Mouse (Mus musculus) C3H10T1/2 (cell line): ENCODE measurements around the gene Slc3a2. TPM values are rescaled to one million over a fixed set of nuclear protein-coding genes. Genes with fewer than 3 reads are reported as not detected.

Experiments used
- polyA plus RNA-seq, 2 experiments: library from polyadenylated mRNA; unstranded; fragments of >200 nt; fragmentation: generic; extraction: Trizol; gene quantifications; one replicate each; pipeline ENCODE4 v1.2.1; 2012; ENCODE audit warnings: missing spikeins in 2 of 2

The Slc3a2 gene
- 100 to 1,000 TPM; 109 to 260 TPM for polyA plus RNA-seq

DNA sequence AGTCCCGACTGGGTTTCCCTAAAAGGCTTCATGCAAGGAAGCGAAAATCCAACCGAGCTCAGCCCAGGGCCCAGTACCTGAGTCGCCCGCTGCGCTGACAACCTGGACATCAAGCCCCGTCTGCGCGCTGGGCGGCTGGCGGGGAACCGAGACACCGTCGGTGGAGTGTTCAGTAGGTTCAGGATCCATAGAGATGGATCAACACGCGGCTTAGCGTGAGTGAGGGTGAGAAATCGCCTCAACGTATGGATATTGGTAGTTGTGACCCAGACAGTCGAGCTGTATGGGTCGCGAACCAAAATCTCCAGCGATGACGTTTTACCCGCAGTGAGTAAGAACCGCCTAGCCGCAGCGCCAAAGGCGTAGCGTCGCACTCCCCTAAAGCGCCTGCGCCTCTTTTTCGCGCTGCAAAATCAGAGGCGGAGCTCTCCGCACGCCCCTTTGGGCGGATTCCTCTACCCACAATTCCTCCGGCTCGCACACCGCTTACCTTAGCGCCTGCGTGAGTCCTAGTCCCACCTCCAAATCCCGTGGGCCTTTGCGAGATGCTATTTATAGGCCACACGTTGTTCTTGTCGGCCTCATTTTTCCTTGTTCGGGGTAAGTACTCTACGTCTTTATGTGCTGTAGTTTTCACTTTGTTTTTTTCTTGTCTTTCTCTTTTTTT lies at the start of gene Slc3a2:
Gene Slc3a2 (minus strand): TSS at position 463 of the 667 bp plus-strand sequence.

DNA sequence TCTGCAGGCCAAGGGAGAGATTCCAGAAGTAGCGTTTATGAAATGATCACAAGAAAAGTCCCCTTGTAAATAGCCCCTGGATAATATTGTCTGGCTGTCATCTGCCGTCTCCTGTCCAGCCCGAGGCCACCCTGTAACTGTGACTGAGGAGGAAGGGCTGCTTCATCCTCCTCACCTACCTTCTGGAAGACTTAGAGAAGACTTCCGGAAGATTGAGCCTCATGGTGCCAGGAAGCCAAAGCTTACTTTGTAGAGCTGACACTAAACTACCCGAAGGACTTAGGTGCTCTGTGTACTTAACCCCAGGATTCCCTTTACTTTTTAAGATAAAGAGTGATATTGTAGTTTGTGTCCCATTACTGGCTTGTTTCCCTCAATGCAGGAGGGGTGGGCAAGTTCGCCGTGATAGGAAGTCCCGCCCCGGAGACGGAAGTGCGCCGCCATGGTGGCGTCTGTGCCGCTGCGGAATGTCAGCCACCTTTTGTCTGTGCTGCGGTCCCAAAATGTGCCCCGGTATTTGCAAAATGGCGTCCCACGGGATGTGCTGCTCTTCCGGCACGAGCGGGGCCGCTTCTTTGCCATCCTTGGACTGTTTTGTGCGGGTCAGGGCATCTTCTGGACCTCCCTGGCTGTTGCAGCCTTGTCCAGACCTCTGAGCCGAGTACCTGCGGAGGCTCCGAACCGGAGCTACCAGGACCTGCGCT lies 47.5 kb upstream of the Slc3a2 start, which contains the start of gene Tmem223:
Gene Tmem223 (plus strand): TSS at position 430 of the 704 bp plus-strand sequence.

DNA sequence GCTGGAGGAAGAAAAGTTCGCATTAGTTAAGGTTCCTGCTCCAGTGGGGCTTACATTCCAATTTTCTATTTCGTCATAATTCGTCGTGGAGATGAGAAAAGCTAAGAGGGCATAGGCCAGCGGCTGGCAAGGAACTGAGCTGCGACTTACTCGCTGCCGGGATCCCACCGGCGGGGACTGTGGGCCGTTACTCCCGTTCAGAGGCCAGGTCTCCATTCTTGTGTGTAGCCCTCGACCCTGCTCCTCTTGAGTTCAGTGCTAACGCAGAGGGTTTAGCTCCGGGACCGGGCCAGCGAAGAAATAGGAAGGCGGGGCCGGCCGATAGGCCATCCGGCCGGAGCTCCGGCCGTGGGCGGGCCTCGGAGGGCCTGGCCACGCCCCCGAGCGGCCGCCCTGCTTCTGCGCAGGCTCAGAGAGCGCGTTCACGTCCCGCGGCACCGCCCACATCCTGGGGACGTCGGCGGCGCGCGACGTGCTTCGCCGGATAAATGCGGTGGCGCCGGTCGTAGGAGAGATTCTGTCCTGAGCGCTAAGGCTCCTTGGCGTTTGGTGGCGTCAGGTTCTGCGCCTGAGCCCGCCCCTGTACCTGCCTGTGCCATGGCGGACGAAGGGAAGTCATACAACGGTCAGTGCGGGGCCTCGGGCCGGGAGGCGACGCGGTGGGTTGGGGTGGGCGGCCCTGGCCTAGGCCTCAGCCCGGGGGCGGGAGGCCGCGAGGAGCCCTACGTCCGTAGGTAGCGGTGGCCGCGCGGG lies 33.6 kb upstream of the Slc3a2 start, which contains the start of gene Nxf1:
Gene Nxf1 (plus strand): TSS at position 439 of the 753 bp plus-strand sequence.

DNA sequence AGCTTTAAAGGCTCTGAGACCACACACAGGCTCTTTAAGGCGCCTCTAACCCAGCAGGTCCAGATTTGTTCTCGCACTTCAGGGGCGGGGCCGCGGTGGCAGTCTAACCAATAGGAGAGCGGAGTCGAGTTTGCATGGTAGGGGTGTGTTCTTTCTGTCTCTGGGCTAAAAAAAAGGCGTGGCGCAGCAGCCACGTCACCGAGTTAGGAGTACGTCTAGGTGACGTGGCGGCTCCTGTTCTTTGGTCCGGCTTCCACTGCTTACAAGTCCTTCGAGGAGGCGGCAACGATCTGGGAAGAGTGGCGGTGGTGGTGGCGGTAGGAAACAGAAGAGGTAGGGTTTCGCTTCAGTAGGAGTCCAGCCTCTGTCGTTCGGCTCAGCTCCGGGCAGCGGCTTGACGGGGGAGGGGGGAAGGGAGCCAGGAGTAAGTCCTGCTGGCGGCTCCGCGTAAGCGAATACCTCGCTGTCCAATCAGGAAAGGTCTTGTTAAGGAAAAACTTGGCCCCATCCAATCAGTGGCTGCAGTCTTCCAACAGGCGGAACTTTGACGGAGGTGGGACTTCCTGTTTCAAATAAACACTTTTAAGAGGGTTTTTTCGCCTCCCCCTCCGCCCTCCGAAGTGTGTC lies 18.2 kb upstream of the Slc3a2 start, which contains the start of gene Stx5a:
Gene Stx5a (plus strand): TSS at position 171 of the 627 bp plus-strand sequence.

DNA sequence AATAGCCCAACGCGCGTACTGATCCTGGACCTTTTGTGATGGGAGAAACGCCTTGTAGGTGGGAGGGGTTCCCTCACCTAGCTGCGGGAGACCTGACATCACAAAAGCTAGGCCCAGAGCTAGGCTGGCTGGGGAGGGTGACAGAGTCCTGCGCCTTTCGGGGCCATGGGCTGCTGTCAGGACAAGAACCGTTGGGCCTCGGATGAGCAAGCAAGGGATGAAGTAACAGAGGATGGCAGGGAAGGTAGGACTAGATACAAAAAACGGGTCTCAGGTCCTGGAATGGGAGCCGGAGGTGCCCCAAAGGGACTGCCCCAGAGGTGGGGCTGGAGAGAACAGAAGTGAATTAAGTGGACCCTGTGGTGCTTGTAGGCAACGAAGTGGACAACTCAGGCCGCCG lies 17.4 kb upstream of the Slc3a2 start, which contains the start of gene 1700092M07Rik:
Gene 1700092M07Rik (plus strand): TSS at position 116 of the 400 bp plus-strand sequence.

DNA sequence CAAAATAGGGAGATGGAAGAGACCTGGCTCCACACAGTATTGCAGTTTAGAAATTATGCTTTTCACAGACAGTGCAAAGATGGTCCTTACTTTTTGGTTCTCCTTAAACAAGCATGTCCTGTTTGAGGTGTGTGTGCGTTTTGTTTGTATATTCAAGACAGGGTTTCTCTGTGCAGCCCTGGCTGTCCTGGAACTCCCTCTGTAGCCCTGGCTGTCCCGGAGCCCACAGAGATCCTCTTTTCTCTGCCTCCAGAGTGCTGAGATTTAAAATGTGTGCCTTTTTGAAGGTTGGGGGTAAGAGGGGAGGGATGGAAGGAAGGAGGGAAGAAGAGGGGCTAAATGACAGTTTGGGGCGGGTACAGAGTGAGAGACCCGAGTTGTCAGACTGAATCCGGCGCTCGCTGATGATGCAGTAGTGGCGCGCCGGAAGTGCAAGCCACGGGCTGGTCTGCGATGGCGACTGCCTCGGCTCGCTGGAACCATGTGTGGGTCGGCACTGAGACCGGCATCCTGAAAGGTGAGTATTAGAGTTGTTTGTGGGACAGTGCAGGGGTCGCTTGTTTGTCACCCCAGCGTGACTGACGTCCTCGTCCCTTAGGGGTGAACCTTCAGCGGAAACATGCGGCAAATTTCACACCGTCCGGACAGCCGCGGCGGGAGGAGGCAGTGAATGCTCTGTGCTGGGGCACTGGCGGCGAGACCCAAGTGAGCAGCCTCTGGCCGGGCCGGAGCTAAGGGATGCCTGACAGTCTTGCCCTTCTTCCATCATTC lies 12.4 kb upstream of the Slc3a2 start, which contains the start of gene Wdr74:
Gene Wdr74 (plus strand): TSS at position 439 of the 771 bp plus-strand sequence.

DNA sequence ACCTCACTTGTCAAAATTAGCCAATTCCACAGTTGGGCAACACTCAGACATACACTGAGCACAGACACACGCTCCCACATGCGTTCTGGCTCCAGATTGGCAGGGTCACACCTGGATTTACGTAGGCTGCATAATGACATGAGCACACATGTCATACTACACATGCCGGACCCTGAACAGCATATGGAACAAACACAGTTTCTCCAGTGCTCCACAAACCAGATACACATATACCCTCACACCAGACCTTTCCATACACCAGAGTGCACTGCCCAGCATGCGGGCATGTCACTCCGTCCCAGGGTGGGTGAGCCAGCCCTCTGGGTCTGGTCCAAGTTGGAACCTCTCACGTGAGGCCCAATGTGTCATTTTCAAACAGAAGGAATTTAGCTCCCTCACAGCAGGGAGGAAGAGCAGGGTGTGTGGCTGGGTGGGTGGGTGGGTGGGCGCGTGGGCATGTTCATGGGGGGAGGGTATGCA lies 59.8 kb downstream of the Slc3a2 start, which contains the start of gene Chrm1:
Gene Chrm1 (plus strand): TSS at position 430 of the 480 bp plus-strand sequence.

Other genes with a start within 250 kb of the Slc3a2 start
- not detected for gene Slc22a8, start 132.1 kb downstream of the Slc3a2 start, polyA plus RNA-seq
- gene Slc22a6, start 105.3 kb downstream of the Slc3a2 start, polyA plus RNA-seq: not detected
- gene Chrm1, start 59.6 kb downstream of the Slc3a2 start, polyA plus RNA-seq: under 1 TPM; 0.01 to 0.09 TPM
- gene Wdr74, start 12.5 kb upstream of the Slc3a2 start, polyA plus RNA-seq: 100 to 1,000 TPM in 1 of 2 experiments, 10 to 100 TPM in 1; 60.8 to 195 TPM
- 1 to 10 TPM; 1.5 to 1.8 TPM for gene 1700092M07Rik, start 17.3 kb upstream of the Slc3a2 start, polyA plus RNA-seq
- gene Stx5a, start 18.0 kb upstream of the Slc3a2 start, polyA plus RNA-seq: 100 to 1,000 TPM in 1 of 2 experiments, 10 to 100 TPM in 1; 33.2 to 112 TPM
- 100 to 1,000 TPM in 1 of 2 experiments, 10 to 100 TPM in 1; 63.1 to 106 TPM for gene Nxf1, start 33.7 kb upstream of the Slc3a2 start, polyA plus RNA-seq
- gene Tmem223, start 47.6 kb upstream of the Slc3a2 start, polyA plus RNA-seq: 100 to 1,000 TPM; 211 to 253 TPM
- 10 to 100 TPM; 43.2 to 61.1 TPM for gene Tmem179b, start 51.1 kb upstream of the Slc3a2 start, polyA plus RNA-seq
- 10 to 100 TPM; 24.9 to 37.5 TPM for gene Taf6l, start 63.0 kb upstream of the Slc3a2 start, polyA plus RNA-seq
- 100 to 1,000 TPM; 100 to 147 TPM for gene Polr2g, start 75.2 kb upstream of the Slc3a2 start, polyA plus RNA-seq
- gene Zbtb3, start 79.2 kb upstream of the Slc3a2 start, polyA plus RNA-seq: 1 to 10 TPM; 2.6 to 5.2 TPM
- 10 to 100 TPM in 1 of 2 experiments, 1 to 10 TPM in 1; 1.9 to 14.9 TPM for gene Ttc9c, start 96.0 kb upstream of the Slc3a2 start, polyA plus RNA-seq
- 10 to 100 TPM in 1 of 2 experiments, 1 to 10 TPM in 1; 7.6 to 49.9 TPM for gene Hnrnpul2, start 96.6 kb upstream of the Slc3a2 start, polyA plus RNA-seq
- gene AC129217.1, start 106.4 kb upstream of the Slc3a2 start, polyA plus RNA-seq: 1 to 10 TPM in 1 of 2 experiments, under 1 TPM in 1; 0.19 to 1.1 TPM
- 10 to 100 TPM; 11.7 to 29.0 TPM for gene Bscl2, start 114.1 kb upstream of the Slc3a2 start, polyA plus RNA-seq
- gene Gng3, start 115.8 kb upstream of the Slc3a2 start, polyA plus RNA-seq: under 1 TPM; 0.04 to 0.41 TPM
- gene Lrrn4cl, start 127.4 kb upstream of the Slc3a2 start, polyA plus RNA-seq: 1 to 10 TPM in 1 of 2 experiments, under 1 TPM in 1; 0.08 to 7.0 TPM
- 100 to 1,000 TPM; 240 to 270 TPM for gene Ubxn1, start 148.1 kb upstream of the Slc3a2 start, polyA plus RNA-seq
- gene Uqcc3, start 157.6 kb upstream of the Slc3a2 start, polyA plus RNA-seq: 10 to 100 TPM; 63.8 to 97.9 TPM
- 1 to 10 TPM; 3.4 to 3.7 TPM for gene Lbhd1, start 160.4 kb upstream of the Slc3a2 start, polyA plus RNA-seq
- not detected for gene Gm49403, start 160.6 kb upstream of the Slc3a2 start, polyA plus RNA-seq
- 100 to 1,000 TPM in 1 of 2 experiments, 10 to 100 TPM in 1; 73.9 to 176 TPM for gene 1810009A15Rik, start 165.5 kb upstream of the Slc3a2 start, polyA plus RNA-seq
- gene Gm49416, start 165.6 kb upstream of the Slc3a2 start, polyA plus RNA-seq: under 1 TPM in 1 of 2 experiments, not detected in 1; 0.18 TPM
- gene Ints5, start 169.6 kb upstream of the Slc3a2 start, polyA plus RNA-seq: 10 to 100 TPM; 30.2 to 43.9 TPM
- 100 to 1,000 TPM in 1 of 2 experiments, 10 to 100 TPM in 1; 43.4 to 137 TPM for gene Ganab, start 174.7 kb upstream of the Slc3a2 start, polyA plus RNA-seq
- gene B3gat3, start 197.0 kb upstream of the Slc3a2 start, polyA plus RNA-seq: 10 to 100 TPM; 56.0 to 67.8 TPM
- gene Rom1, start 206.0 kb upstream of the Slc3a2 start, polyA plus RNA-seq: 10 to 100 TPM in 1 of 2 experiments, 1 to 10 TPM in 1; 5.9 to 12.1 TPM
- 10 to 100 TPM; 30.0 to 62.2 TPM for gene Eml3, start 206.2 kb upstream of the Slc3a2 start, polyA plus RNA-seq
- gene Mta2, start 218.5 kb upstream of the Slc3a2 start, polyA plus RNA-seq: 10 to 100 TPM; 55.6 to 94.0 TPM
- gene Tut1, start 230.5 kb upstream of the Slc3a2 start, polyA plus RNA-seq: 10 to 100 TPM; 16.0 to 17.5 TPM
- gene Eef1g, start 243.7 kb upstream of the Slc3a2 start, polyA plus RNA-seq: 1,000 to 10,000 TPM in 1 of 2 experiments, 100 to 1,000 TPM in 1; 710 to 2,782 TPM